Mouse (Mus musculus) lung, postnatal 0 days (tissue): ENCODE results near the gene Gigyf1. TPM values are rescaled to one million over a fixed set of nuclear protein-coding genes. Genes with fewer than 3 reads are reported as not detected.

Experiments
- ATAC-seq: fragments of 200-750 bp; cut with Nextera tagmentation; 2 replicates; pipeline ENCODE4 v1.8.0; 2017; ENCODE audit warnings: moderate library complexity
- DNase-seq: peaks from one replicate; pipeline ENCODE4 v3.0.0-alpha.2; 2016; ENCODE audit warnings: low spot score
- H3K27ac ChIP-seq: fragments of 300-500 bp; sonication (generic); 2 replicates; pipeline ENCODE4 v1.5.1; 2014; ENCODE audit warnings: antibody characterized with exemption, mild to moderate bottlenecking, low read length, mixed read lengths
- H3K27me3 ChIP-seq: fragments of 300-500 bp; sonication (generic); replicated peaks from 2 replicates; pipeline ENCODE4 v1.6.1; 2014; ENCODE audit warnings: low read length, mixed read lengths; ENCODE audit not compliant: insufficient read depth
- H3K36me3 ChIP-seq: fragments of 300-500 bp; sonication (generic); 2 replicates; pipeline ENCODE4 v1.6.1; 2014; ENCODE audit warnings: low read length, mixed read lengths; ENCODE audit not compliant: insufficient read depth
- H3K4me1 ChIP-seq: fragments of 300-500 bp; sonication (generic); 2 replicates; pipeline ENCODE4 v1.6.1; 2014; ENCODE audit warnings: antibody characterized with exemption, low read depth, low read length, mixed read lengths; ENCODE audit not compliant: insufficient read depth
- H3K4me2 ChIP-seq: fragments of 300-500 bp; sonication (generic); replicated peaks from 2 replicates; pipeline ENCODE4 v1.6.1; 2014; ENCODE audit warnings: low read depth, mild to moderate bottlenecking, low read length, moderate library complexity, mixed read lengths
- H3K4me3 ChIP-seq: fragments of 300-500 bp; sonication (generic); 2 replicates; pipeline ENCODE4 v1.5.1; 2014; ENCODE audit warnings: low read depth, low read length
- H3K9ac ChIP-seq: fragments of 300-500 bp; sonication (generic); replicated peaks from 2 replicates; pipeline ENCODE4 v1.6.1; 2014; ENCODE audit warnings: low read depth, mild to moderate bottlenecking
- H3K9me3 ChIP-seq: fragments of 300-500 bp; sonication (generic); 2 replicates; pipeline ENCODE4 v1.6.1; 2016; ENCODE audit warnings: low read length, mixed read lengths
- CTCF ChIP-seq: IDR thresholded peaks from 2 replicates; pipeline ENCODE4 v1.5.1; 2016; ENCODE audit warnings: antibody characterized with exemption, mild to moderate bottlenecking
- EP300 ChIP-seq: IDR thresholded peaks from 2 replicates; pipeline ENCODE4 v1.6.1; 2016; ENCODE audit warnings: antibody characterized with exemption, mild to moderate bottlenecking, control low read depth
- WGBS: fragments of 180-500 bp; shearing (Covaris S2); extraction: QIAGEN DNeasy Blood & Tissue Kit; methylation state at CpG from one replicate; pipeline ENCODE4 v1.1.7; 2014; 5-methylcytosine and 5-hydroxymethylcytosine counted together
- polyA plus RNA-seq: library from polyadenylated mRNA; unstranded; fragments of >200 nt; fragmentation: Nextera tagmentation; extraction: Ambion mirVana; gene quantifications from 2 replicates; pipeline ENCODE4 v1.2.1, GENCODE M21; 2015

The Gigyf1 gene
- polyA plus RNA-seq, 1 experiment from 2014 or later: 12.4 TPM

- no peak overlapping the region for H3K9ac ChIP-seq
- DNase-seq (peak; percentile 67), ATAC-seq (no peak)
- no peaks in the 10 kb centered on the region for H3K27me3 ChIP-seq
- no peak for TF ChIP-seq EP300
- peak; percentile 38 for TF ChIP-seq CTCF
- no peak overlapping the region for H3K4me2 ChIP-seq
- no peak overlapping the region for H3K27ac ChIP-seq
- 0 out of 2 replicates have a peak, but pooled peaks cover 6% of the 10 kb centered on the region for H3K4me1 ChIP-seq
- no peaks in the 10 kb centered on the region for H3K9me3 ChIP-seq
- WGBS: 41% methylated on average over 16 of the region's 16 CpGs
- H3K36me3 ChIP-seq: peaks cover 53% of the 10 kb centered on the region
- H3K4me3 ChIP-seq: no peak overlapping the region
Observed at GRCm38 (mm10) chr5:137526192-137526936, 8.0 kb downstream of the Gigyf1 start.

DNA sequence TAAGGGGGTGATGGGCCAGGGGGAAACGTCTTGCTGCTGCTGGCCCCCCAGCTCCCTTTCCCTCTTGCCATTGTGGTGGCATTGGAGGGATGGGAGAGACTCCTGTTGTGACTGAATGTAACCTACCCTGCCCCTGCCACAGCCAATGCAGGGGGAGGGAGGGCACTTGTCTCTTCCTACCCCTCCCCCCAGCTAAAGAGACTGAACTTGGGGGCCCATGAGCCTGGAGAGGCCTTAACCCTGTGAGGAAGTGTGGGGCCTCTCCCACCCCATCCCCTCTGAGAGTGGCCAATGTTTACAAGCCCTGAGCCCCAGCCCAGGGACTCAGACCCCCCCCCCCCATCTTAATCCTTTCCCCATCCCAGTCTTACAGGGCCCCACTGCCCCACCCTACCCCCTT is 9.1 kb downstream of the Gigyf1 start:
- Histone ChIP-seq H3K9me3 (no peaks in the 10 kb centered on the region), H3K36me3 (peaks cover 47% of the 10 kb centered on the region), H3K4me2 (no peak overlapping the region), H3K27me3 (no peaks in the 10 kb centered on the region), H3K4me3 (no peak overlapping the region), H3K27ac (no peak overlapping the region), H3K9ac (no peak overlapping the region), H3K4me1 (0 out of 2 replicates have a peak, but pooled peaks cover 6% of the 10 kb centered on the region)
- no peak for TF ChIP-seq EP300
- TF ChIP-seq CTCF: no peak
- DNase-seq: no peak
- no peak for ATAC-seq
- 60% methylated on average over 1 of the region's 1 CpGs for WGBS

GRCm38 (mm10) chr5:137528247-137528968 is 10.1 kb downstream of the Gigyf1 start:
- H3K36me3 ChIP-seq: peaks cover 38% of the 10 kb centered on the region
- 80% methylated on average over 22 of the region's 22 CpGs for WGBS

GRCm38 (mm10) chr5:137529221-137529995 is 11.1 kb downstream of the Gigyf1 start:
- H3K9ac ChIP-seq: no peak overlapping the region
- H3K36me3 ChIP-seq: peaks cover 29% of the 10 kb centered on the region
- no peak for DNase-seq
- no peaks in the 10 kb centered on the region for H3K27me3 ChIP-seq
- H3K4me2 ChIP-seq: no peak overlapping the region
- ATAC-seq: no peak
- 81% methylated on average over 15 of the region's 15 CpGs for WGBS
- H3K4me1 ChIP-seq: peaks cover 10% of the 10 kb centered on the region
- no peak overlapping the region for H3K4me3 ChIP-seq
- H3K9me3 ChIP-seq: no peaks in the 10 kb centered on the region
- no peak overlapping the region for H3K27ac ChIP-seq
- TF ChIP-seq EP300 (no peak), CTCF (no peak)

More at GRCm38 (mm10) chr5:137528247-137528968, 10.1 kb downstream of the Gigyf1 start:
- Histone ChIP-seq H3K27me3 (no peaks in the 10 kb centered on the region), H3K27ac (no peak overlapping the region), H3K4me2 (no peak overlapping the region), H3K9me3 (no peaks in the 10 kb centered on the region), H3K4me3 (no peak overlapping the region), H3K4me1 (0 out of 2 replicates have a peak, but pooled peaks cover 6% of the 10 kb centered on the region), H3K9ac (no peak overlapping the region)
- TF ChIP-seq CTCF (no peak), EP300 (no peak)
- no peak for ATAC-seq
- no peak for DNase-seq

- H3K4me2 ChIP-seq: peak overlapping the region; percentile 92
- peak overlapping the region; percentile 79; the same call in 1 of the 2 replicates for H3K9ac ChIP-seq
- H3K27ac ChIP-seq: peak overlapping the region; percentile 89
- 73% methylated on average over 8 of the region's 8 CpGs for WGBS
- no peak for TF ChIP-seq EP300
- no peak for TF ChIP-seq CTCF
- DNase-seq: no peak
- H3K4me3 ChIP-seq: peak overlapping the region; percentile 75
- no peaks in the 10 kb centered on the region for H3K9me3 ChIP-seq
- ATAC-seq: no peak
- H3K36me3 ChIP-seq: peaks cover 25% of the 10 kb centered on the region
- no peaks in the 10 kb centered on the region for H3K27me3 ChIP-seq
- peaks cover 10% of the 10 kb centered on the region for H3K4me1 ChIP-seq
Observed at GRCm38 (mm10) chr5:137530075-137530474, 11.7 kb downstream of the Gigyf1 start.
